Mouse (Mus musculus): ENCODE measurements around the gene Cmas. TPM values are rescaled to one million over a fixed set of nuclear protein-coding genes. Genes with fewer than 3 reads are reported as not detected.

The Cmas gene
- polyA plus RNA-seq, 1 experiment from 2014 or later, result 178 TPM

DNA sequence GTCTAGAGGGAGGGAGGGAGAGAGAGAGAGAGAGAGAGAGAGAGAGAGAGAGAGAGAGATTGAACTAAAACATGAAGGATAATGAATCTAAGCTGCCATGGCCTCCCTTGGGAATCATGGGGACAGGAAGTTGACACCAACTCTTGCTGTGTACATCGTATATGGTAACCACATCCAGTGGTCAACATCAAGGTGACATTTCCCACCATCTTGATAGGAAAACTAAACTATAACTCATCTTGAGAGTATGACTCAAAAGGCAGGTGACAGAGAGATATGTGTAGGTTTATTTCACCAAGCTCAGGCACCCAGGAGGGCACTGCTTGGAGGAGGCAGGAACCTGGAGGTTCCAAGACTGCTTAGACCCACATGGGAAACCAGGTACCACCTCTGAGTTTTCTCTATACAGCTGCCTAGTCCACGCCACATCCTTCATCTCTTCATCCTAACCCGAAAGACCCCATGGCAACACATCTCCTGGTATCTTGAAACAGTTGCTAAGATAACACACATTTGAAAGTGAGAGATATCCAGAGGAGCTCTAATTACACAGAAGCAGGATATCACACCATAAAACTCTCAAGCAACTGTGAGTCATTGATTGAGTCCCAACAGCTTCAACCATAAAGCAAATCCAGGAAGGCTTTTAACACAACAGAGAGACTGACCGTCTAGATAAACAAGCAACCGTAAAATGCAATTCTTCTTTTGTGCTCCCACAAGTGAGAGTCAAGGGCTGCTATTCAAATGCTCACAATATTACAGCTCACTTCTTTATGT lies 66.7 kb downstream of the Cmas start:
- Histone ChIP-seq H3K9ac (no peak overlapping the region), H3K9me3 (no peaks in the 10 kb centered on the region), H3K36me3 (peaks cover 9% of the 10 kb centered on the region), H3K27me3 (no peaks in the 10 kb centered on the region), H3K4me2 (no peak overlapping the region), H3K27ac (no peak overlapping the region), H3K4me1 (replicated peaks) (no peaks in the 10 kb centered on the region; the same call in 1 of the 2 replicates), H3K4me3 (no peak overlapping the region)
- no peak for ATAC-seq (ENCODE audit: low FRiP score)
- WGBS, result 77% methylated on average over 5 of the region's 5 CpGs

Other genes with a start within 250 kb of the Cmas start
- gene Ldhb, start 248.7 kb upstream of the Cmas start, polyA plus RNA-seq (2015; fragmentation: Nextera tagmentation; extraction: Ambion mirVana), result 510 and 517 TPM in 2 replicates
- gene Kcnj8, start 185.1 kb upstream of the Cmas start, polyA plus RNA-seq (2015; fragmentation: Nextera tagmentation; extraction: Ambion mirVana), result 10.9 and 12.1 TPM in 2 replicates
- 2.6 and 3.3 TPM in 2 replicates for gene Abcc9, start 54.4 kb upstream of the Cmas start, polyA plus RNA-seq (2015; fragmentation: Nextera tagmentation; extraction: Ambion mirVana)
- gene Sult6b2, start 47.8 kb downstream of the Cmas start, polyA plus RNA-seq (2015; fragmentation: Nextera tagmentation; extraction: Ambion mirVana), result 0.13 and 0.19 TPM in 2 replicates
- 7.6 and 7.7 TPM in 2 replicates for gene St8sia1, start 207.8 kb downstream of the Cmas start, polyA plus RNA-seq (2015; fragmentation: Nextera tagmentation; extraction: Ambion mirVana)

All from hindbrain, embryonic 13.5 days (tissue).